Mouse (Mus musculus): ENCODE measurements around the gene Gm7029.
"Not testable (repeated sequence)": the region's sequence is repeated elsewhere in the genome, so short reads cannot be mapped to it uniquely, and the experiment has no call there.

The Gm7029 gene

DNA sequence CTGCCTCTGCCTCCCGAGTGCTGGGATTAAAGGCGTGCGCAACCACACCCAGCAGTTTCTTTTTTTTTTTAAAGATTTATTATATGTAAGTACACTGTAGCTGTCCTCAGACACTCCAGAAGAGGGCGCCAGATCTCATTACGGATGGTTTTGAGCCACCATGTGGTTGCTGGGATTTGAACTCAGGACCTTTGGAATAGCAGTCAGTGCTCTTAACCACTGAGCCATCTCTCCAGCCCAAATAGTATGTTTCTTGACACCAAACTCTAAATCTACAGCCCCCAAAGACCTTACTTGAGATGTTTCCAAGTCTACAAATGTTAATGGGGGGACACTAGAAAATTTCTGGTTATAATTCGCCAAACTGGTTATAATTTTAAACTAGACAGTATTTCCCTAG, 18.3 kb downstream of the Gm7029 start:
- DNase-seq (ENCODE audit: low spot score): not testable (repeated sequence)

DNA sequence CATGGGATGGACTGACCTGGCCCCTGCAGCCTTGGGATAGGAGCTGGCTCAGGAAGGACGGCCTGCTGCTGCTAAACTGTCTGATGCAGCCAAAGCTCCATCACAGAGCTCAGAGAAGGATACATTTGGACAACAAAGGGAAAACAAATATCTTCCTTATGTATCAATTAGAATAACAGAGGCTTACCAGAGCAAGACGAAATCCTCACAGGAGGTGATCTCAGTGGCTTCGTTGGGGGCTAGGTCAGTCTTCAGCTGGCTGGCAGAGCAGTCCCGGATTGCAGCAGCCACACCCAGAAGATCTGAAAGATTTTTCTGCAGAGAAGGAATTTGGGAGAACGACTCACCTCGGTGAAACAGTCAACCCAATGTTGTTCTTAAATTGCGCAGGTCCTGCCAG, 18.8 kb downstream of the Gm7029 start:
- no peak for DNase-seq (ENCODE audit: low spot score)

DNA sequence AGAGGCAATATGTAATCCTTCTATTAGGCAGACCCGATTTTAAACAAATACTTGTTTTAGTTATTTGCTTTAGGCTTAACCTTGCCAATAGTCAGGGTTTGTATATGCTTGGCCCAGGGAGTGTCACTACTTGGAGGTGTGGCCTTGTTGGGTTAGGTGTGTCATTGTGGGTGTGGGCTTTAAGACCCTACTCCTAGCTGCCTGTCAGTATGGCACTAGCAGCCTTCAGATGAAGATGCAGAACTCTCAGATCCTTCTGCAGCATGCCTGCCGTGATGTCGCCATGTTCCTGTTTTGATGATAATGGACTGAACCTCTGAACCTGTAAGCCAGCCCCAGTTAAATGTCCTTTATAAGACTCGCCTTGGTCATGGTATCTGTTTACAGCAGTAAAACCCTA, 19.4 kb downstream of the Gm7029 start:
- DNase-seq (ENCODE audit: low spot score): not testable (repeated sequence)

DNA sequence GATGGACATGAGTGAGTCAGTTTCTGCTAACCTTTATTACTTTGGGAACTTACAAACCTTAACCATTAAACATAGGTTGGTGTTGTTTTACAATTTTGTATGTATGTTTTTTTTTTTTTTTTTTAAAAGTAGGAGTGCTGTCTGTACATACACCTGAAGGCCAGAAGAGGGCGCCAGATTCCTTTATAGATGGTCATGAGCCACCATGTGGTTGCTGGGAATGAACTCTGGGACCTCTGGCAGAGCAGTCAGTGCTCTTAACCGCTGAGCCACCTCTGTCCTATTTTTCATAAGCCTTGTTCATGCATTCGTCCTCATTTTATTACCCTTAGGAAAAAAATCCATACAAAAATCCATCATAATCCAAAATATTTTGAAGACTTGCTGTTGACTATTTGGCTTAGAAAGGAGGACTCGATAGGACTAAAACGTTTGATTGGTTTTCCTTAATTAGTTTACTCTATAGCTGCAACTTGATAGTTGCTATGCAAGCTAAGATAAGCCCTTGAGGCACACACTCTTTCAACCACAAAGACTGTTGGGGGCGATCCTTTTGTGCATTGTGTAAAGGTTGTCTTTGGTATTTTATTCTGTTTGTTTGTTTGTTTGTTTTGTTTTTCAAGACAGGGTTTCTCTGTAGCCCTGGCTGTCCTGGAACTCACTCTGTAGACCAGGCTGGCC, 23.6 kb downstream of the Gm7029 start:
- DNase-seq (ENCODE audit: low spot score): peak; percentile 89

DNA sequence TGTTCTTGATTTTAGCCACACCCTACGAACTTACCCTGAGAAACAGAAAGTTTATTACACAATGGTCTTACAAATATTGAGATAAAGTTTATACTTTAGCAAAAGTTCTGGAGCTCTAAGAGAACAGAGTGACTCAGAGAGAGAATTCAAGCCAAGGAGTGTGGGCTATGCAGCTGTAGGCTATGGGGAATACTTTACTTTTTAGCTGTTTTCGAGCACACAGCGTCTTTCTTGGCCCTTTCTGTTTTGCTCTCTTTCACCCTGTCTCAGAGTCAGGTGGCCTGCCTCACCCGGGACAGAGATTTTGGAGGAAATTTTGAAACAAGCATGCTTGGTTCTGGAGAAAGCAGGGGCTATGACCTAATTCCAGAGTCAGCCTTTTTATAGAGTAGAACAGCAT, 24.6 kb downstream of the Gm7029 start:
- not testable (repeated sequence) for DNase-seq (ENCODE audit: low spot score)

DNA sequence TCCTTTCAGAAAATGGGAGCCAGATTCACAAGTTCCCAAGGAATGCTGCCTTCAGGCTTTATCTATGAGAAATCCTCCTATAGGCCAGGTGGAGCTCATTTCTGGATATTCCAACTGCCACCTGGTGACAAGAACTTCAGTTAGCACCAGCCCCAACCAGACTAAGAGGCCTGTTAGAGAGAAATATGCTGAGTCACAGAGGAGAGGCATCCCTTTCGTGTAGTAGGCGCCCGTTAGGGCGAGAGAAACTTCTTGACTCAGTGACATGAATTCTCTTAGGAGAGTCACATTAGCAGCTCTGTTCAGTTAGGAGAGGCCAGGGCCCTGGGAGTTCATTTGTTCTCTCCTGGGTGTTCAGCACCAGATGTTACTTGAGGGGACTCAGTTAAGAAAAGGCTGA, 26.0 kb downstream of the Gm7029 start:
- no peak for DNase-seq (ENCODE audit: low spot score)

DNA sequence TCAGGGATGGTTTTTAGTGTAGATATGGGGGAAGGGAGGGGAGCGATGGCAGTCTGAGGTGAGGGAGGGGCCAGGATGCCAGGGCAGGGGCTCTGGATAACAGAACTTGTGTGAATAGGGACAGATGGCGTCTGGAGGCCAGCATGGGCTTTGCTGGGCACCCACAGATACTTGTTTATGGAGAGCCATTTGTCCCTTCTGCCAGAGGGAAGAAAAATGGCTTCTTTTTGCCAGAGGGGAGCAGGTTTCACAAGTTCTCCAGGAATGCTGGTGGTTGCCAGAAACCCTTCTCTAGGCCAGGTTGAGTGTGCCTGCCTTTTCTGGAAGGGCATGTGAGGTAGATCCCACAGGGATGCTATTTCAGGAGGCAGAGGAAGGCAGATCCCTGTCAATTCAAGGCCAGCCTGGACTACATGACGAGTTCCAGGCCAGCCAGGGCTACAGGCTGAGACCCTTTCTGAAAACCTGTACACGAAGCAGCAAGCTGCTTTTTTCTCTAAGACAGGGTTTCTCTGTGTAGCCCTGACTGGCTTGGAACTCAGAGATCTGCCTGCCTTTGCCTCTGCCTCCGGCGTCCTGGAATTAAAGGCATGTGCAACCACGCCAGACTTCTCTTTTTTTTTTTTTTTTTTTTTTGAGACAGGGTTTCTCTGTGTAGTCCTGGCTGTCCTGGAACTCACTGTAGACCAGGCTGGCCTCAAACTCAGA, 26.8 kb downstream of the Gm7029 start:
- DNase-seq (ENCODE audit: low spot score): no peak

DNA sequence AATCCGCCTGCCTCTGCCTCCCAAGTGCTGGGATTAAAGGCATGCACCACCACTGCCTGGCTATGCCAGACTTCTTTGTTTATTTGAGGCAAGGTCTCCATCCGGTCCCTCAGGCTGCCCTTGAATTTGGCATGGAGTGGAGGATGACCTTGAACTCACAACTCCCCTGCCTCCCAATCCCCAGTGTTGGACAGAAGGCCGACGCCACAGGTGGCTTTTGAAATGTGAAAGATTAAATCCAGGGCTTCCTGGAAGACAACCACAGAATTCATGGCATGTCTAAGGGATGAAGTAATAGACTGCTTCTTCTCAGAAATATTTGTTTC, 27.3 kb downstream of the Gm7029 start:
- DNase-seq (ENCODE audit: low spot score): no peak

DNA sequence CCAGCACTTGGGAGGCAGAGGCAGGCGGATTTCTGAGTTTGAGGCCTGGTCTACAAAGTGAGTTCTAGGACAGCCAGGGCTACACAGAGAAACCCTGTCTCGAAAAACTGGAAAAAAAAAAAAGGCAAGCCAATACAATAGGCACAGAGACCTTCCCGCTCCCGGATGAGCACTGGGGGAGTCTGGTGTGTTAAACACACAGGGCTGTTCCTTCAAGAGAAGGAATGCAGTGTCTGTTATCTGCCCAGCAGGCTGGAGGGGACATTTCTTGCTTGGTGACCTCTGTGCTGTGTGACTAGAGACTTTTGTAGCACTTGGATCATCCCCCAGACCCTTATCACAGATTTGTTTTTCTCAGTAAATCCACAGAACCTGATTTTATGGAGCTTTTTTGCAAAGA, 28.0 kb downstream of the Gm7029 start:
- DNase-seq (ENCODE audit: low spot score): no peak

DNA sequence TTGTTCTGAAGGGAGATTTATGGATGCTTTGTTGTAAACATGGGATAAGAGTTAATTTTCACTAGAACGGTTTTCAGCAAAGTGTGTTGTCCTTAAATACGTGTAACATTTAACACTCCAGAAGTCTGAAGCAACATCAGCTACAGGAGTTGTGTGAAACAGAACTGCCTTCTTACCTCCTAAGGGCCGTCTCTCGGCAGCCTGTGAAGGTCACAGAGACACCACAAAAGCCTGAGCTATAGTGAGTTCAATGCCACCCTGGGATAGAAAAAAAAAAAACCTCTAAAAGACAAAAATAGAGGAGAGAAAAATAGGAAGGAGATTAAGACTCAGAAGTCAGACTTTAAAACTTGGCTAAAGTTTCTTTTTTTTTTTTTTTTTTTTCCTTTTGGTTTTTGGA, 28.4 kb downstream of the Gm7029 start:
- DNase-seq (ENCODE audit: low spot score): no peak

DNA sequence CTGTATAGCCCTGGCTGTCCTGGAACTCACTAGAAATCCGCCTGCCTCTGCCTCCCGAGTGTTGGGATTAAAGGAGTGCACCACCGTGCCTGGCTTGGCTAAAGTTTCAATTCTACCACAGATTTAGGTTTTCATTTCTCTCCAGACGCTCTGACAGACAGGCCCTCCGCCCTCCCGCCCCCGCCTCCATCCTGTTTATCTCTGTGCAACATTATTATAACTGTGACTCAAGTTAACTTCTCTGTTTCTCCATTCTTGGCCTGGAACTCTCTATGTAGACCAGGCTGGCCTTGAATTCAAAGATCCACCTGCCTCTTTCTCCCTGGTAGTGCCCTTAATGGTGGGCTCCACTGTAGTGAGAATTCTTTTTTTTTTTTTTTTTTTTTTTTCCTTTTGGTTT, 28.9 kb downstream of the Gm7029 start:
- no peak for DNase-seq (ENCODE audit: low spot score)

DNA sequence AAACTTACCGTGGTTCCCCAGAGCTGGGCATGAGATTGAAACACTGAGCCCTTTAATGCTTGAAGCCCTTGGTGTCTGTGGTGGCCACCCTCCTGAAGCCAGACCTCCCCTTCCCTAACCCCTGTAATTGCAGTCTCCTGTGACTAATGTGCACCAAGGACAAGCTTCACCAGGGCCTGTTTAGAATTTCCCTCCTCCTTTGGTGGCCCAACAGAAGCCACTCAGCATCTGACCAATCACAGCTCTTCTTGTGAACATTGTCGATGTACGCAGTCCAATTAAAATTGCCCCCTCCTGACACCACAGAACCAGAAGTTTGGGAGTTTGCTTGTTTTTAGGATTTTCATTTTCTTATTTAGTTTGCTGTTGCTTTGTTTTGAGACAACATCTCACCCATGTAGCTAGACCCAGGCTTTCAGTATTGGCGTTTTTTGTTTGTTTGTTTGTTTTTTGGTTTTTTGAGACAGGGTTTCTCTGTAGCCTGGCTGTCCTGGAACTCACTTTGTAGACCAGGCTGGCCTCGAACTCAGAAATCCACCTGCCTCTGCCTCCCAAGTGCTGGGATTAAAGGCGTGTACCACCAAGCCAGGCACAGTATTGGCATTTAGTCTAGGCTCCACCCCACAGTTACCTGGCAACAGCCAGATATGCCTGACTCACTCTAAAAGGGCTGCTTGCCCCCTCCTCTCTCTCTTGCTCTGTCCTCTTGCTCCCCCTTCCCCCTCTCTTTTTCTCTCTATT, 30.4 kb downstream of the Gm7029 start:
- not testable (repeated sequence) for DNase-seq (ENCODE audit: low spot score)

DNA sequence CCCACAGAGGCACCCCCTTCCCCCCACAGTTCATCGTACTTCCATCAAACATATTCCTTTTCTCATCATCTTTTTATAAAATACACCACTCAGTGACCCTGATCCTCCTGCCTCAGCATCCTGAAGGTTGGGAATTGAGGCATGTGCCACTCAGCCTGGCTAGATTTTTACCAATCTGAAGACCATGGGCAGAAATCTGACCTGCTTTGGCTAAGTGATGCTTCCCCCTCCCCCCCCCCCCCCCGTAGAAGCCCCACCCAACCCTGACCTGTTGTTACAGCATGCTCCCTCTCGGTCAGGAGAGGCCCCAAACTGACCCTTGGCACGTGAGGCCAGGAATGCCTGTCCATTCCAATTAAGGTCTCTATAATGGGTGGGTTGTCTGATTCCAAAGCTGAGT, 31.2 kb downstream of the Gm7029 start, which contains the start of gene Platr17:
Platr17 (plus strand) TSS at position 301 of the 400 bp plus-strand sequence.
- not testable (repeated sequence) for DNase-seq (ENCODE audit: low spot score)

DNA sequence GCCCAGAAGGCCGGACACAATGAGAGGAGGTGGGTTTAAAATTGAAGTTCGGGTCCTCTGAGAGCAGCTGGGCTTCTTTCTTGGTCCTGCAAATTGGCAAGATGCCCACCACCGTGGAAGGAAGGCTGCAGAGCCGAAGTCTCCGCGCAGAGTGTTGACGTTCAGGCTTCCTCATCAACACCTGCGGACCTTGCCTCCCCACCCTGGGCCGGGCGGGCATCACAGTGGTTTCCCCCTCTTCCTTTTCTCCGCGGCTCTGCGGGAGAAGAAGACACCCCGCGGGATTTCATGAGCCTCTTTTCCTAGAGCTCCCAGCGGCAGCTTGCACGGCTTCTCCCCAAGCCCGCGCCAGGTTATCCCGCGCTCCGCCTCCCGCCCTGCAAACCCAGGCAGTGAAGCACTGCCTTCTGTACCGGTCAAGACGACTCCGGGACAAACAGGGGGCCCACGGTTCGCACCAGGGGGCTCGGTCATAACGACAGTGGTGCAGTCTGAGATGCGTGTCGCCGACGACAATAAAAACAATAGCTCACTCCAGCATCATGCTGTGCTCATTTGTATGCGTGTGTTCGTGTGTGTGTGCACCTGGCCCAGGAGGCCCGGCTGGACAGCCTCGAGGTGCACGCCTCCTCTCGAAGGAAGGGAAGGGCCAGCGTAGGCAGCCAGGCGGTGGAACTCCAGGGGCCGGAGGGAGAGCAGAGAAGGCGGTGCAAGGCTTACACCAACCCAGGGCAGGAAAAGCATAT, 34.9 kb downstream of the Gm7029 start:
- peak; percentile 45 for DNase-seq (ENCODE audit: low spot score)

DNA sequence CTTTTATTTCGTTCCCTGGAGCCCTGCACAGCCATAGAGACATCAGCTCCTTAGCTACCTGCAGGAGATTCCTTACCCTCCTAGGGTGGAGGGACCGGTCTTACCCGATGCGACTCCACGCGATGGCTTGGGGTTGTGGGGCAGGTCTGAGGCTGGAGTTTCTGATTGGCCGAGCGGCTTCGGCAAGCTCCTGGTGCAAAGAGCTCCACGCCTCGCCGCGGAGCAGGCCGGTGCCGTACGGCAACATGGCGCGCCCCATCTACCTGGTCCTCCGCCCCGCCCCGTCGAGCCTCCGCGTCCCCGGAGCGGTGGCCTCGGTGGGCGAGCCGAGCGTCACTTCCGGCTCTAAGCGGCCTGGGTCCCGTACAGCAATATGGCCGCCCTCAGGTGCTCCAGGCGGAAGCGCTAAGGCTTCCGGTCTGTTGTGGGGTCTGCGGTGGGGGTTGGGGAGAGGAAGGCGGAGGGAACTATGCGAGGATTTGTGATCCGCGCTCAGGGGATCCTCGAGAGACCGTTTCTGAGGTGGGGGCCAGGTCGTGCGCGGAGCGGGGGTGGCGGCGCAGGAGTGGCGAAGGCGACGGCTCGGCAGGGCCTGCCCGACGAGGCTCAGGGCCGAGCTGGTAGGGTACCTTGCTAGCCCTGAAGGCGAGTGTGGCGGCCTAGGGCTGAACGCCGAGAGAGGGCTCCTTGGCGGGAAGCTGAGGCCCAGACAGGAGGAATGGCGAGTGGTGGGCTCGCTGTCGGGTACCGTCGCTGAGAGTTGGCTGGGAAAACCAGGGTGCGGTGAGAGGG, 35.6 kb downstream of the Gm7029 start, which contains the start of gene Daxx:
Daxx (plus strand) TSS at position 338 of the 792 bp plus-strand sequence.
- DNase-seq (ENCODE audit: low spot score): peak; percentile 99

DNA sequence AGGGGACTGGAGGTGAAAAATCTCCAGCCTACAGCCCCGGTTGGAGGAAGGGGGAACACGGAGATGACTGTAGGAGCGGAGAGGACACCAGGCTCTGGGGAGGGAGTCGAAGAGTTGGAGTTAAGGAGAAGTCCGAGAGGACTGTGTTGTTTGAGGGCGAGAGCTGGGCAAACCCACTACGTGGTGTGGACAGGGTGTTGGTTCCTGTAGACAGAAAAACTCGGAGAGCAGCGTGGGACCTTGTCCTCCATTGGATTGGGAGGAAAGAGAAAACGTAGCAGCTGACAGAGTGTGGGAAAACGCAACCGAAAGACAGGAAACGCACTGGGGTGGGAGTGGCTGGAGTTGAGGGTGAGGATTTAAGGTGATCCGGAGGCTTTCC, 36.2 kb downstream of the Gm7029 start:
- DNase-seq (ENCODE audit: low spot score): peak; percentile 38

DNA sequence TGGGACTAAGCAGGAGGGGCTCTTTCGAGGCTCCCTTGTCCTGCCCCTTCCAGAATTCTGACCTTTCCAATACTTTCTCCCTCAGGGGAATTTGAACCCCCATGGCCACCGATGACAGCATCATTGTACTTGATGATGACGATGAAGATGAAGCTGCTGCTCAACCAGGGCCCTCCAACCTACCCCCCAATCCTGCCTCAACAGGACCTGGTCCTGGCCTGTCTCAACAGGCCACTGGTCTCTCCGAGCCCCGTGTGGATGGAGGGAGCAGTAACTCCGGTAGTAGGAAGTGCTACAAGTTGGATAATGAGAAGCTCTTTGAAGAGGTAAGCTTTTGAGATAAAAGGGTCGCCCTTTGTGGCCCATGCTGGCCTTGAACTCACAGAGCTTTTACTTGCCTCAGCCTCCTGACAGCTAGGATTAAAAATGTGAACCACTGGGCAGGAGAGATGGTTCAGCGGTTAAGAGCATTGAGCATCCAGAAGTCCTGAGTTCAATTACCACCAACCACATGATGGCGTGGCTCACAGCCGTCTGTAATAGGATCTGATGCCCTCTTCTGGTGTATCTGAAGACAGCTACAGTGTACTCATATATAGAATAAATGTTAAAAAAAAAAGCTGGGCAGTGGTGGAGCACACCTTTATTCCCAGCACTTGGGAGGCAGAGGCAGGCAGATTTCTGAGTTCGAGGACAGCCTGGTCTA, 36.9 kb downstream of the Gm7029 start:
- DNase-seq (ENCODE audit: low spot score): no peak

DNA sequence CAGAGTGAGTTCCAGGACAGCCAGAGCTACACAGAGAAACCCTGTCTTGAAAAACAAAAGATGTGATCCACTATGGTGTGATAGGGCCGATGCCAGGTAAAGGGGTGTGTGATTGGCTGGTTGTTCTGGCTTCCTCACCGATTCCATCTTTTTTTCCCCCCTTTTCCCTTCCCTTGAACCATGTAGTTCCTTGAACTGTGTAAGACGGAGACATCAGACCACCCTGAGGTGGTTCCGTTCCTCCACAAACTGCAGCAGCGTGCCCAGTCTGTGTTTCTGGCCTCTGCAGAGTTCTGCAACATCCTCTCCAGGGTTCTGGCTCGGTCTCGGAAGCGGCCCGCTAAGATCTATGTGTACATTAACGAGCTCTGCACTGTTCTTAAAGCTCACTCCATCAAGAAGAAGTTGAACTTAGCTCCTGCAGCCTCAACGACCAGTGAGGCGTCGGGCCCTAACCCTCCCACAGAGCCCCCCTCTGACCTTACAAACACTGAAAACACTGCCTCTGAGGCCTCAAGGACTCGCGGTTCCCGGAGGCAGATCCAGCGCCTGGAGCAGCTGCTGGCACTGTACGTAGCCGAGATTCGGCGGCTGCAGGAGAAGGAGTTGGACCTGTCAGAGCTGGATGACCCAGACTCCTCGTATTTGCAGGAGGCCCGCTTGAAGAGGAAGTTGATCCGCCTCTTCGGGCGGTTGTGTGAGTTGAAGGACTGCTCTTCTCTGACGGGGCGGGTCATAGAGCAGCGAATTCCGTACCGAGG, 37.6 kb downstream of the Gm7029 start:
- no peak for DNase-seq (ENCODE audit: low spot score)

DNA sequence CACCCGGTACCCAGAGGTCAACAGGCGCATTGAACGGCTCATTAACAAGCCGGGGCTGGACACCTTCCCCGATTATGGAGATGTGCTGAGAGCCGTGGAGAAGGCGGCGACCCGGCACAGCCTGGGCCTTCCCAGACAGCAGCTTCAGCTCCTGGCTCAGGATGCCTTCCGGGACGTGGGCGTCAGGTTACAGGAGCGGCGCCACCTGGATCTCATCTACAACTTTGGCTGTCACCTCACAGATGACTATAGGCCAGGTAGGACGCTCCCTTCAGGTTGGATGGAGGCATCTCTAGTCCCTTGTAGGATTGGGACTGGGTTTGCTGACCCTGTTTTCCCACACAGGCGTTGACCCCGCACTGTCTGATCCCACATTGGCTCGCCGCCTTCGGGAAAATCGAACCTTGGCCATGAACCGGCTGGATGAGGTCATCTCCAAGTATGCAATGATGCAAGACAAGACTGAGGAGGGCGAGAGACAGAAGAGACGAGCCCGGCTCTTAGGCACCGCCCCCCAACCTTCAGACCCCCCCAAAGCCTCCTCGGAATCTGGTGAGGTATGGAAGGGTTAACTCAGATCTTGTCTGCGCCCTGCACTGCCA, 38.3 kb downstream of the Gm7029 start:
- no peak for DNase-seq (ENCODE audit: low spot score)

DNA sequence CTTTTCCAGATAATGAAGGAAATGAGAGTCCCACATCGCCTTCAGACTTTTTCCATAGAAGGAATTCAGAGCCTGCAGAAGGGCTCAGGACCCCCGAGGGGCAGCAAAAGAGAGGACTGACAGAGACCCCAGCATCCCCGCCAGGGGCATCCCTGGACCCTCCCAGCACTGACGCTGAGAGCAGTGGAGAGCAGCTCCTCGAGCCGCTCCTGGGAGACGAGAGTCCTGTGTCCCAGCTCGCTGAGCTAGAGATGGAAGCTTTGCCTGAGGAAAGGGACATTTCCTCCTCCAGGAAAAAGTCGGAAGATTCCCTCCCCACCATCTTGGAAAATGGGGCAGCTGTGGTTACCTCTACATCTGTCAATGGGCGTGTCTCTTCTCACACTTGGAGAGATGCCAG, 39.6 kb downstream of the Gm7029 start:
- no peak for DNase-seq (ENCODE audit: low spot score)
